In genomic region chr7:28547154-28547553, GRCm38 (mm10) we compare ENCODE assay signal across 11 mouse cellular contexts. TPM values are rescaled to one million over a fixed set of nuclear protein-coding genes. Genes with fewer than 3 reads are reported as not detected.
DNase-seq lines count a peak whose midpoint lies in the region; ATAC-seq and TF ChIP-seq lines count a peak whose summit lies in the region.
"Had no signal": no experiment of that assay in that cellular context is flagged by ENCODE, and none has a peak within 500 bp of the region (broad histone marks: within the 10 kb centered on the region; RNA-seq: fewer than 3 reads in every experiment).

Nccrp1 (minus strand) TSS chr7:28547254.

- 0 out of 2 replicates have a peak, but pooled peaks cover 3% of the 10 kb centered on the region for H3K4me1 ChIP-seq in heart, embryonic 16.5 days (ENCODE audit: control insufficient read depth, insufficient read depth, low read length)
- no peaks in the 10 kb centered on the region for H3K4me1 ChIP-seq in heart, adult 2 months (ENCODE audit: control insufficient read depth, insufficient read depth, low read length)
- H3K4me1 ChIP-seq in bone marrow macrophage, adult 2 months (ENCODE audit: control insufficient read depth, insufficient read depth, low read length): peaks cover 8% of the 10 kb centered on the region
- no peaks in the 10 kb centered on the region for H3K4me1 ChIP-seq in hindbrain, embryonic 11.5 days (replicated peaks; ENCODE audit: control insufficient read depth, insufficient read depth, low read length)
- H3K4me1 ChIP-seq in midbrain, embryonic 11.5 days (ENCODE audit: control insufficient read depth, insufficient read depth, low read length): peaks cover 15% of the 10 kb centered on the region

- H3K9ac ChIP-seq in heart, embryonic 16.5 days (ENCODE audit: low read length): no peak within 1 kb of the TSS
- no peak within 1 kb of the TSS for H3K9ac ChIP-seq in heart, adult 2 months (ENCODE audit: low read depth, low read length)
- no peak within 1 kb of the TSS for H3K9ac ChIP-seq in hindbrain, embryonic 11.5 days (ENCODE audit: low read depth, low read length)
- H3K9ac ChIP-seq in midbrain, embryonic 11.5 days (ENCODE audit: low read length): peak within 1 kb of the TSS; percentile 42

- peak within 1 kb of the TSS; percentile 18; the same call in 1 of the 2 replicates for H3K4me3 ChIP-seq in heart, embryonic 16.5 days (ENCODE audit: low read length)
- no peak within 1 kb of the TSS for H3K4me3 ChIP-seq in heart, adult 2 months
- H3K4me3 ChIP-seq in bone marrow macrophage, adult 2 months (ENCODE audit: insufficient read depth, low read length): peak within 1 kb of the TSS; percentile 19; the same call in 1 of the 2 replicates
- peak within 1 kb of the TSS; percentile 10; the same call in 1 of the 2 replicates for H3K4me3 ChIP-seq in hindbrain, embryonic 11.5 days (ENCODE audit: low read depth, low read length)
- peak within 1 kb of the TSS; percentile 15 for H3K4me3 ChIP-seq in midbrain, embryonic 11.5 days (ENCODE audit: low read depth, low read length)

- ATAC-seq in heart, embryonic 16.5 days (replicated peaks; ENCODE audit: extremely low read depth, insufficient read depth, low FRiP score): no peak
- no peak for ATAC-seq in hindbrain, embryonic 11.5 days (ENCODE audit: low FRiP score)
- no peak for ATAC-seq in midbrain, embryonic 11.5 days (ENCODE audit: low FRiP score)

- H3K27me3 ChIP-seq in heart, embryonic 16.5 days (ENCODE audit: control insufficient read depth, insufficient read depth, low read length): peaks cover 41% of the 10 kb centered on the region
- H3K27me3 ChIP-seq in heart, adult 2 months (ENCODE audit: control insufficient read depth, insufficient read depth, low read length): peaks cover 14% of the 10 kb centered on the region
- H3K27me3 ChIP-seq in hindbrain, embryonic 11.5 days (ENCODE audit: control insufficient read depth, insufficient read depth, low read length): peaks cover 17% of the 10 kb centered on the region
- peaks cover 18% of the 10 kb centered on the region for H3K27me3 ChIP-seq in midbrain, embryonic 11.5 days (ENCODE audit: control insufficient read depth, insufficient read depth, low read length)

- H3K79me2 ChIP-seq in heart, adult 2 months (replicated peaks; ENCODE audit: control insufficient read depth, insufficient read depth, low read length): no peaks in the 10 kb centered on the region

- WGBS in heart, embryonic 16.5 days: 3% methylated on average over 5 of the region's 5 CpGs
- WGBS in heart, adult 2 months: 13% methylated on average over 5 of the region's 5 CpGs
- 1% methylated on average over 5 of the region's 5 CpGs for WGBS in hindbrain, embryonic 11.5 days
- 3% methylated on average over 5 of the region's 5 CpGs for WGBS in midbrain, embryonic 11.5 days

- no peak within 1 kb of the TSS for H3K27ac ChIP-seq in heart, embryonic 16.5 days (ENCODE audit: low read length)
- H3K27ac ChIP-seq in heart, adult 2 months: no peak within 1 kb of the TSS
- no peak within 1 kb of the TSS for H3K27ac ChIP-seq in bone marrow macrophage, adult 2 months (ENCODE audit: insufficient read depth, low read depth, low read length)
- no peak within 1 kb of the TSS for H3K27ac ChIP-seq in hindbrain, embryonic 11.5 days (ENCODE audit: low read depth, low read length)
- no peak within 1 kb of the TSS for H3K27ac ChIP-seq in midbrain, embryonic 11.5 days (ENCODE audit: low read depth, low read length)

- no peaks in the 10 kb centered on the region for H3K9me3 ChIP-seq in heart, embryonic 16.5 days (replicated peaks; ENCODE audit: control insufficient read depth, low read length)
- H3K9me3 ChIP-seq in hindbrain, embryonic 11.5 days (ENCODE audit: control insufficient read depth, low read length): no peaks in the 10 kb centered on the region
- no peaks in the 10 kb centered on the region for H3K9me3 ChIP-seq in midbrain, embryonic 11.5 days (ENCODE audit: control insufficient read depth, low read length)

- no peaks in the 10 kb centered on the region for H3K36me3 ChIP-seq in heart, embryonic 16.5 days (ENCODE audit: control insufficient read depth, insufficient read depth)
- H3K36me3 ChIP-seq in heart, adult 2 months (ENCODE audit: control insufficient read depth, insufficient read depth, low read length): no peaks in the 10 kb centered on the region
- H3K36me3 ChIP-seq in hindbrain, embryonic 11.5 days (ENCODE audit: control insufficient read depth, insufficient read depth, low read length): no peaks in the 10 kb centered on the region
- H3K36me3 ChIP-seq in midbrain, embryonic 11.5 days (ENCODE audit: control insufficient read depth, insufficient read depth, low read length): no peaks in the 10 kb centered on the region

- no peak for TF ChIP-seq EP300 in heart, adult 2 months (IDR thresholded peaks at IDR 0.05; ENCODE audit: insufficient read depth, low read depth, low read length)

- peak within 1 kb of the TSS; percentile 54 for H3K4me2 ChIP-seq in heart, embryonic 16.5 days (ENCODE audit: low read depth, low read length)
- H3K4me2 ChIP-seq in hindbrain, embryonic 11.5 days (replicated peaks; ENCODE audit: low read depth, low read length): peak within 1 kb of the TSS; percentile 31
- peak within 1 kb of the TSS; percentile 55 for H3K4me2 ChIP-seq in midbrain, embryonic 11.5 days

- TF ChIP-seq POLR2A in heart, adult 2 months (IDR thresholded peaks at IDR 0.05; ENCODE audit: insufficient read depth, low read depth, low read length): no peak
- no peak for TF ChIP-seq POLR2A in bone marrow macrophage, adult 2 months (IDR thresholded peaks at IDR 0.05; ENCODE audit: borderline replicate concordance, low read depth, low read length)

- intact Hi-C loops in heart, adult 2 months (cut with DNase I): no loop called here

- TF ChIP-seq CTCF in heart, adult 2 months (IDR thresholded peaks at IDR 0.05): no peak
- TF ChIP-seq CTCF in bone marrow macrophage, adult 2 months (IDR thresholded peaks at IDR 0.05; ENCODE audit: low read depth, low read length): no peak

- no peak for DNase-seq in heart, adult 2 months
- no peak for DNase-seq in hindbrain, embryonic 11.5 days (ENCODE audit: low spot score)
- DNase-seq in midbrain, embryonic 11.5 days (ENCODE audit: low spot score, missing footprints): no peak
- no peak for DNase-seq in adrenal gland, postnatal 25 days
- no peak for DNase-seq in adrenal gland, adult 8-10 months
- DNase-seq in right cerebral cortex, postnatal 36 days (ENCODE audit: low spot score in 2 of 2): no peak
- DNase-seq: gastrocnemius, postnatal 14 days had no signal

RNA-seq across cellular contexts. Expression of gene Nccrp1, which starts in this region (rescaled TPM):
- not detected in 2 replicates for polyA plus RNA-seq in heart, embryonic 16.5 days (2015; fragmentation: Nextera tagmentation; extraction: Ambion mirVana)
- total RNA-seq in heart, adult 2 months (2021): not detected
- polyA plus RNA-seq in heart, adult 2 months (2012; rRNA removed): not detected in 2 replicates
- not detected in 2 replicates for polyA plus RNA-seq in bone marrow macrophage, adult 2 months (2012; ENCODE audit: insufficient read depth, insufficient read length, missing spikeins)
- polyA plus RNA-seq in hindbrain, embryonic 11.5 days (2014; fragmentation: Nextera tagmentation; extraction: Ambion mirVana): not detected in 2 replicates
- not detected in 2 replicates for polyA plus RNA-seq in midbrain, embryonic 11.5 days (2014; fragmentation: Nextera tagmentation; extraction: Ambion mirVana)
- not detected in 2 replicates for total RNA-seq in adrenal gland, postnatal 25 days (2021)
- total RNA-seq in adrenal gland, adult 8-10 months (2022): not detected
- total RNA-seq: CH12.LX; gastrocnemius, postnatal 14 days; liver, adult 2 months had no signal
